Mouse (Mus musculus) skeletal muscle tissue, adult 2 months (tissue): Measurements from ENCODE around the gene P4ha2.

Experiments
- DNase-seq: peaks from one replicate; pipeline ENCODE4 v3.0.0-alpha.2; 2012; ENCODE audit warnings: low read depth, low spot score

P4ha2 gene

DNA sequence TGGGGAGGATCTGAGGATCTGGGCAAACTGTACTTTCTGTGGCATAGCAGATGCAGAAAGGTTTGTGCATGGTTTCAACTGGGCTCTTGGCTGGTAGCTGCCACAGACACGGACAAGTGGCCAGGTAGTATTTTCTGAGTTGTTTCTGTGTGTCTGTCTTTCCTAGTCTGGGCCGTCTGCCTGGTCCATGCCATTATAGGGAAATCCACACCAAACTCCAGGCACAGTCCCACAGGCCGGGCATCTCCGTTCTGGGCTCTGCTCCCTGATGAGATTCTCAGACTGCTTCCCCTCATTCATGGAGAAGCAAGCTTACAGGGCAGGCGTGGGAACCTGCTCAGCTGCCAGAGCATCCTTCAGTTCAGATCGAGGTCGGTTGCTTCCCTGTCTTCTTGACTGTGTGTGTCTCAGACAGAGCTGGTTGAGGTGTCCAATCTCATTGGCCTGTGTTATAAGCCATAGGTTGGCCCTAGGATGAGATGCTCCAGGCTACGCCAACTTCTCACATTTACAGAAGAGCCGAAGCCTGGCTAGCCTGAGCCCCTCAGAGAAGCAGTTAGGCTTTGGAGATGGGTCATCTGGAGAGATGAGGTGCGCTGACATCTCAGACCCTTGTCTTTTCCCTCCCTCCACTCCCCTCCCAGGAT is at the start of gene P4ha2:
Gene P4ha2, plus strand, starts transcription at position 51 of the 647 bp plus-strand sequence.
- DNase-seq, result no peak

DNA sequence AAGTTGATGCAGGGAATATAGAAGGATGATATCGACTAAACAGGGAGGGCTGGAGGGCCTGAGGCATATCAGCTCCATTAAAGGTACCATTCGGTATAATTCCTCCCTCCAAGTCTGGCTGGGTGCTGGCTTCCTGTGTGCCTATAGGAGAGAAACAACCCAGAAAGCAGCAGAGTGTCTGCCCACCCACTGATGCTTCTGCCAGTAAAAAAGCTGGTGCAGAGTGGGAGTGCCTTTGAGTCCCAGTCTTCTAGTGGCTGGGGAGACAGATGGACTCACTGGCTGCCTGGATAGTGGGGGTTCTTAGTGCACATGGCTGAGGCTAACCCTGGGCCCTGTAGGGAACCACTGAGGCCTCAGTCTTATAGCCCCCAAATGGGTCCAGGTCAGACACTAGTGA is 49.7 kb upstream of the P4ha2 start:
- no peak for DNase-seq

DNA sequence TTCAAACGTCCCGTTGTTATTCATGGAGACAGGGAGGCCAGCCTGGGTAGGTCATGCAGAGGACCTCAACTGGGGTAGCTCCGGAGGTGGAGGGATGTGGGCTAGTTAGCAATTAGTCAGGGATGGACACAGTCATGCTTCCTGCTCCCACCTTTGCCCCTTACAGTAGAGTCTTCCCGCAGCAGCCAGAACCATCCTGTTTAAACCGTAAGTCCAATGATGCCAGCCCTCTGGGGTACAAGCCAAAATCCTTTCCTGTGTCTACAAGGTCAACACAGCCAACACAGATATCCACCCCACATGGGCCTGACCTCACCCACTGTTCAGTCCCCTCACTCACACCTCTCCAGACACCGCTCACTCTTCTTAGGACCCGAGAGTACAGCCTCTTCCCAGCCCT is 48.7 kb upstream of the P4ha2 start:
- DNase-seq, result no peak

DNA sequence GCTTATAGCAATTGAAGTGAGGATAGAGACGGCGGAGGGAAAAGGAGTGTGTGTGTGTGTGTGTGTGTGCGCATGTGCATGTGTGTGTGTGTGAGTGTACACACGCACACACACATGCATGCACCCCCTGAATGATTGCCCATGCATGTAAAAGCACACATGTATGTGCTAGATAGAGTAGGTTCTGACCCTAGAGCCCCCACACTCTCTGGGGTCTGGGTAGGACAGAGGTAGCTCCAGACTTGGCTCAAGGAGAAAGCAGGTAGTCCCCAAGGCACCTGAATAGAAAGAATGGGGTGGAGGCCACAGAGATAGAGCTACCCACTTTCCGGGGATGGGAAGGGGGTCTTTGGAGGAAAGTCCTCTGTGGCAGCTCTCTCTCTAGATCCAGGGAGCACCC is 47.8 kb upstream of the P4ha2 start:
- DNase-seq, result no peak

DNA sequence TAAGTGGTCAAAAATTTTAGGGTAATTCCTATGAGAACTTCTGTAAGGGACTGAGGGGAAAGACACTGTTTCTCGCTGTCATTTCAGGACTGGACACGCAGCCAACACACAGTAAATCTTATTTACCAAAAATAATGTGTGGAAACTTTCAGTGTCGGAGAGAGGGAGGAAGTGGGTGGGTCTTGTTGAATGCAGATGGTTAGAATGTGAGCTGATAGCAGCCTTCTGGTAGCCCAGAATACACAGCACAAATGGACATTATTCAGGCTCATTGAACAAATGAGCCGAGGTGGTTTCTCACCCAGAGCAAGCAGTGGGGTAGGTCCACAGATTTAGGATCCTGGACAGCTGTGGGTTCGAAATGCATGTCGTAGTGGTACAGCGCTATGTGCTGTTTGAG is 46.8 kb upstream of the P4ha2 start:
- DNase-seq, result no peak

DNA sequence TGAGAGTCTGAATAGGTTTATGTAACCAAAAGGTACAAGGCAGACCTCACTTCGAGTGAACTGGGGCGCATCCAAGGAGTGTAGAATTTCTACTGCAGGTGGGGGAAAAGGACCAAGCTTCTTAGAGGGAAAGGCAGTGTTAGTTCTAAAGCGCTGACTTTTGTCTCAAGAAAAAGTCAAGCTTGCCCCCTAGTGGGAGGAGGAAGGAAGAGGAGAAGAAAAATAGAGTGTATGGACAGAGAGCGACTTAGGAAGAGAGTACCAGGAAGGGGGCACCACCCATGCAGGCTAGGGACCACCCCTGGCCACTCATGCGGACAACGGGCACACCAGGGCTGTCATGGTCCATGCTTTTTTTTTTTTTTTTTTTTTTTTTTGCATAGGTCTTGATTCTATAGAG is 45.6 kb upstream of the P4ha2 start:
- DNase-seq, result no peak

DNA sequence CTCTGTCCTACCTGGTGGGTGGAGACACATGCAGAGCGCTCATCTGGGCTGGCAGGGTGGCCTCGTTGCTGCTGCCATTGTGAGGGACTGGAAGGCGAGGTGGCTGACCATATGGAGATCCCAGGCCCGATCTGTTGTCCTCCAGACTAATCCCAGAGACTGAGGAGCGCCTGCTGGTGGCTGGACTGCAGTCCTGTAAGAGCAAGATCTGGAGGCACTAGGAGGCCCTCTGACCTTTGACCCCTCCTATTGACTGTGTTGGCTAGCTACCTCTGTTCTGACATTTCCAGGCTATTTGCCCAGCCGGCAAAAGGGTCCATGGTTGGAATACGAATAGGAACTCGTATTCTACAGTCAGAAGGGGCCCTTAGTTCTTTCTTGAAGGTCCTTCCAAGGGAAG is 43.8 kb upstream of the P4ha2 start:
- no peak for DNase-seq

DNA sequence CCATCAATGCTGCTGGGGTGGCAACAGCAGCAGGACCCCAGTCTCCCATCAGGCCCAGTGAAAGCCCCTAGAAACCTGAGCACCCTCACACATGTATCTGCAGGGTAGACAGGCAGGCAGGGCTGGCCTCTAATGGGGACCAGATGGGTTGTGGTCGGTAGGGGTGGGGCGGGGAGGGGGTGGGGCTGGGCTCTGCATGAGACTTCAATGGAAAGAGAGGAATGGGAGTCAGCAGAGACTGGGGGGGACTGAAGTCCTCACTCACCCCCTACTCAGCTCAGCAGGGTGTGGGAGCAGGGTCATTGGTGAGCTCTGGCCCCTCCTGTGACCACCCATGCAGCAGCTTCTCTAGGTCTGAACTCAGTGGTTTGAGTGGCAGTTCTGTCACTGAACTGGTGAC is 42.5 kb upstream of the P4ha2 start:
- no peak for DNase-seq

DNA sequence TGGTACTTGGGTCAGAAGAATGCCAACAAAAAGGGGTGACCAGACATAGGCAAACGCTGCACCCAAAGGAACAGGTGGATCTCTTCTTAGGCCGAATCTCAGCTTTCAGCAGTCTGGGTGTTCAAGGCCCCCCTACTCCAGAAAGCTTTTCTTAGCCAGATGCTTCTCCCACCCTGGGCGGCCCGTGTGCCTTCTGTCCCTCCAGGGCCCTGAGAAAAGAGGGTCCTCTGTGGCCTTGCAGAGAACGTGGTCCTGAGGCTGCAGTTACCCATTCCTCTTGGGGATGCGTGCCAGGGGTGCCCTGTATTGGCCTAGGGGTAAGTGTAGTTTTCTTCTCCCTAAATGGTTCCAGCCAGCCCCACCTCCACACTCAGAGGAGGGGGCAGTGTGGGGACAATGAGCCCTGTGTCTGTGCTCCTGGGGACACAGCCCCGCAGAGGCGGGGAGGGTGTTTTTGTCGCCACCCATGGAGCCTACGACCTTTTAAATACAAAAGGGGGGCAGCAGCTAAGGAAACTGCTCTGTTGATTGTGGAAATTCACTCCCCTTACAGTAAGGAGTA is 41.8 kb upstream of the P4ha2 start:
- no peak for DNase-seq

DNA sequence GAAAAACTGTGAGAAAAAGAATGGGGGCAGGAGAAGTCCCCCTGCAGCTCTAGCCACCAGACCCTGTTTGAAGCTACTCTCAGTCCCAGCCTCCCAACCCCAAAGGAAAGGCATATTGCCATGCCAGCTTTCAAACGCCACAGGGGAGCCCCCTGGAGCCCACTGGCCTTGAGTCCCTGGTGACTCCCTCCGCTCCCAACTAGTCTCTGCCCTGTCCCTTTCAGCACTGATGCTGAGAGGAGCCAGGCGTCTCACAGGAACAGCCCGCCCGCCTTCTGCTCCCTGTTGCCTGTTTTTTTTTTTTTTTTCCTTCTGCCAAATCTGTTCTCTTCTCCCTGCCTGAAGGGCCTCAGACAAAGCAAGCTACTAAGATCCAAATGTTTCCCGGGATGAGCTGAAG is 41.3 kb upstream of the P4ha2 start:
- no peak for DNase-seq

DNA sequence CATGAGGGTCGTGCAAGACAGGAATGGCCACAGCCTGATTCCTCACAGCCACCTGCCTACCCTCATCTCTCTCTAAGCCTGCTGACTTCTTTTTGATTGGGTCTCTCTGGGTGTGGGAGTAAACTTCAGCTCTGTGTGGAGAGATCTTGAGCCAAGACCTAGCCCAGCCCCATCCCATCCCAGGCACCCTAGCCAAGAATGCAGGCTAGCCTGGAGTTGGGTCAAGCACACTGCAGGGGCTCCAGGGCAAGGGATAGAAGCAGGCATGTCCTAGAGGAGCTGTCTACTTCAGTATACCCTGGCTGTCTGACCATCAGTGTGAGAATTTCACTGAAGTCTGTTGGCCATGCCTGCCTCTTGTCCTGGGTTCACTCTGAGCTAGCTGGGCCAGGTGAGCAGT is 40.4 kb upstream of the P4ha2 start:
- DNase-seq, result no peak

DNA sequence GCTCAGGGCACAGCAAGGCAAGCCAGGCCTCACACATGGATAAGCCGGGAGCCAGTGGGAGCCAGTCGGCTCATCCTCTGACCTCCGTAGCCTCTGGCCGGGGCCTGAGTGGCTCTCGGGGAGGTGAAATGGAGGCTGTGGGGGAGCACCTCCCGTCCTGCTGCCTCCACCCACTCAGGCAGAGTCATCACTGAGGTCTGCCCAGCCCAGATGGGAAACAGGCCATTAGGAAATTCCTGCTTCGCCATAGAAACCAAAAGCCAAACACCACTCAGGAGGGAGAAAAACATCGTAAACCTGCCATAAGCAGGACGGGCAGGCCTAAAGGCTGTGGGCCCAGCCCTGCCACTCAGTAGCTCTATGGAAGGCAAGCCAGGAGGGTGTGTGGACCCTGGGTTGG is 39.6 kb upstream of the P4ha2 start:
- DNase-seq, result peak; percentile 73

DNA sequence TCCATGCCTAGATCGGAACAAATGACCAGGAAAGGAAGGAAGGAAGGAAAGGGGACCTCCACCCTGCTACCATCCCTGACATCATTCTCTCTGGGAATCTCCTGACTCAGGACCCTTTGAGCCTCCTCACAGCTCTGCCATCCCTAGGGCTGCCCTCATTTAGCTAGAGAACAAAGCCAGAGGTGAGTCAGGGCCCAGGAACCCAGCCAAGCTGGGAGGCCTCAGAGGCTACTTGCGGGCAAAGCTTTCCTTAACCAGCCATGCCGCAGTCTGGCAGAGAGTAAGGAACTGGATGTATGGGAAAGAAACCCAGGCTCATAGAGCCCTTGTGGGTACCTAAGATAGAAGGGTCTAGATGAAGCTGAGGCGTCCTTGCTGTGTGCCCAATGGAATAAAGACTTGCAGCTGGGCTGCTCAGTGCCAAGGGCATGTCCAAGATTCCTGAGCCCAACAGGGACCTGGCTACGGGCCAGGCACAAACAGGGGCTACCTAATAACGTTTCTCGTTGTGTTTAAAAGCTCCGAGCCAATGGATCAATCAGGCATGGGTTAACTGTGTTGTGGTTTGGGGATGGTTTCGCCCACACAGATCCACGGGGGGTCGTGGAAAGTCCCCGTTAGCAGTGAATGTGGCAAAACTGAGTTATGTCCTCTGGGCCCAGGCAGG is 37.7 kb upstream of the P4ha2 start:
- no peak for DNase-seq

DNA sequence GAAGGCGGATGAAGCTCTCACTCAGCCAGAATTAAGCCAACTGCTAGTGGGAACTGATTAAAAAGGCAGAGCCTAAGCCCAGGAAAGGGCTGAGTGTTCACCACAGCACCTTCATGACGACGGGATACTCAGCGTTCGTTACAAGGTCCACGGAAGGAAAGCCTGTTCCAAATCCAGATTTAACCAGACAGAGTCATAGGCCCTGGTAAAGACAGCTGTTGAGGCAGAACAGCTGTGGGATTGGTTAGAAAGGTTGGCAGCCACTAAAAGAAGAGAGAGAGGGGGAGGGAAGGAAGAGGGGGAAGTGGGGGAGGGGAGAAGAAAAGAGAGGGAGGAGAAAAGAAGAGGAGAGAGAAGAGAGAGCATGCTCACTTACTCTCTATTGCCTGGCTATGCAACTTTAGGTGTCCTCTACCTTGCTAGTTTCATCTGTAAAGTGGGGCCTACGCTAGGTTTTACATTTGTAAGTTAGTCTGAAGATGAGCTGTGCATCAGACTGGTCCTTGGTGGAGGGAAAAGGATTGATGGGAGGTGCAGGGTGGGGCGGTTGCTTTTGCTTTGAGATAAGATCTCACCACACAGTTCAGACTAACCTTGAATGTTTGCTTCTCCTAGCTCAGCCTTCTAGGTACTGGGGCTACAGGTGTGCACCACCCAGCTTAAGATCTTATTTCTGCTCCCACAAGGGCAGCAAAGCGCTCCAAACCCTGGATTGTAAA is 37.0 kb upstream of the P4ha2 start:
- no peak for DNase-seq

DNA sequence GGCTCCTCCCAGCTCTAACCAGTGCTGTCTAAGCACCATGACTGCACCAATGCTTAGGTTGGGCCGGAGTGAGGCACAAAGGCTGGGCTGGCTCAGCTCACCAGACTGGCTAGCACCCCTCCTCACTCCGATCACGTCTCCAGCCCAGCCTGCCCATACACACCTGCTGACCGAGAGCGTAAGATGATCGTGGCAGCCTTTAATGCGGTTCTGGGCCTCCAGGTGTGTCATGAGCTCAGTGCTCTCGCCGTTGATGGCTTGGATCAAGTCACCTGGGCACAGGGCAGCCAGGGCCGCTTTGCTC is 36.5 kb upstream of the P4ha2 start:
- no peak for DNase-seq

DNA sequence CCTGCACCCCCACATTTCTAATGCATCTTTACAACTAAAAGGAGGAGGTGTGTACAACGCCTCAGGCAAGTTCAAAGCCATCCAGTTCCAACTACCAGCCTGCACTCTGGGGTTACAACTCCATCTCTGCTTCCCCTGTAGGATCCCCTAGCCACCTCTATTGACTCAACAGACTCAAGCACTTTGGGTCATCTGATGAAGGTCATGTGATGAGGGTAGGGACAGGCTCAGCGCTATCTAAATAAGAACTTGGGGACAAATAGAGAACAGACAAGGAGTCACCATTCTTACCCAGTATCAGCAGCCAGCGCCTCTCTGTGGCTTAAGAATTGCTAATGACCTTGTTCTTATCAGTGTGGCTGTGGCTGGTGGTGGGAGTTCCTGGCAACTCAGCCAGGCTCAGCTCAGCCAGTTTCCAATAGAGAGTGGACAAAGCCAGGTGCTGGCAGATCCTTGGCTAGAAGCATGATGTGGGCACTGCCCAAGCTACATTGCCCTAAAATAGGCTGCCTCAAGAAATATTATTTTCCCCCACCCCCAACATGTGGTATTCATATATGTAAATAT is 35.4 kb upstream of the P4ha2 start:
- no peak for DNase-seq

DNA sequence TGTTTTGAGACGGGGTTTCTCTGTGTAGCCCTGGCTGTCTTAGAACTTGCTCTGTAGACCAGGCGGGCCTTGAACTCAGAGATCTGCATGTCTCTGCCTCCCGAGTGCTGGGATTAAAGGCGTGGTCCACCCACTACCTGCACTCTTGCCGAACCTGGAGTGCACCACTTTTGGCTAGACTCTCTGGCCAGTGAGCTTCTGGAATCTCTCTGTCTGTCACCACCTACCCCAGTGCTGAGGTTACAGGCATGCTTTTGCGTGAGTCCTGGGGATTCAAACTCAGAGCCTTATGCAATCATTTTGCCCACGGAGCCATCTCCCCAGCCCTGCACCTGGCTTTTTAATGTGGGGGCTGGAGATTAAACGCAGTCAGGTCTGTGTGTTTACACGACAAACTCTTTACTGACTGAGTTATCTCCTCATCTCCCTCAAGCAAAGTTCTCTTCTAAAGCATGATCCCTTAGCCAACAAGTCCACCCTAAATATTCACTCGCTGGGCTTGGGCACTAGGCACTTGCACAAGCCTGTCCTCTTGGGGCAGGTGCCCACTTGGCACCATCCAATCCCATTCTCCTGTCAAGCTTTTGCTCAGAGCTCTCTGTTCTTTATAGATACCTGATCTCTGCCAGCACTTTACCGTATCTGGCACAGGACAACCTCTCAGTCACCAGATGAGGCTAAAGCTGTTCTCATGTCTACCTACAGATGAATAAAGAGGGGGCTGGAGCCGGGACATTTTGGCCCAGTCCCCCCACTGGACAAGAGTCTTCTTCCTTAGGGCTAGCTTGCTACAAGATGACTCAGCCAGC is 34.6 kb upstream of the P4ha2 start:
- DNase-seq, result no peak

DNA sequence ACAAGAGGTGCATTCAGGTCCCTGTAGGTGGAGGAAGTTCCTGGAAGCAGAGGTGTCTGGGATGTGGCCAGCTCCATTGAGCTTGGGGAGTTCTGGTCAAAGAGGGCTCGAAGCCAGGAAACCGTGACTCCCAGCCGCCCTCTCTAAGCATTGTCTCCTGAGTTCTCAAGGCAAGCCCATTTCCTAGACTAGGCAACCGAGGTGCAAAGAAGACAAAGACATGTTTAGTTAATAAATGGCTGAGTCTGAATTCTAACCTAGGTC is 34.0 kb upstream of the P4ha2 start:
- no peak for DNase-seq

DNA sequence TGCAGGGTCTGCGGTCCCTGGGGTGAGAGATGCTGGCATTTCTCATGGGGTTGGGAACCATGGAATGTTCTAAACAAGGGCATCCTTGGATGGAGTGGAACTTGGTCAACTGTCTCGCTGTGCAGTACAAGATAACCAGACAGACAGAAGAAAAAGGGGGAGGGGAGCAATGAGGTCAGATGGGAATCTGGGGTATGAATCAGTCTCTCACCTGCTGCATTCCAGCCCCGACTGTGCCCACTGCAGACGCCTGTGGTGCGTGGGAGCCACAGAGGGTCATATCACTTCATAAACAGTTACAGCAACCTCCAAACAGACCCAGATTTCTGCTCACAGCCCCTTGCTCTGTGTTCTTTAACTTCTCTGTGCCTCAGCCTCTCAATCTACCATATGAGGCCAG is 33.5 kb upstream of the P4ha2 start:
- no peak for DNase-seq

DNA sequence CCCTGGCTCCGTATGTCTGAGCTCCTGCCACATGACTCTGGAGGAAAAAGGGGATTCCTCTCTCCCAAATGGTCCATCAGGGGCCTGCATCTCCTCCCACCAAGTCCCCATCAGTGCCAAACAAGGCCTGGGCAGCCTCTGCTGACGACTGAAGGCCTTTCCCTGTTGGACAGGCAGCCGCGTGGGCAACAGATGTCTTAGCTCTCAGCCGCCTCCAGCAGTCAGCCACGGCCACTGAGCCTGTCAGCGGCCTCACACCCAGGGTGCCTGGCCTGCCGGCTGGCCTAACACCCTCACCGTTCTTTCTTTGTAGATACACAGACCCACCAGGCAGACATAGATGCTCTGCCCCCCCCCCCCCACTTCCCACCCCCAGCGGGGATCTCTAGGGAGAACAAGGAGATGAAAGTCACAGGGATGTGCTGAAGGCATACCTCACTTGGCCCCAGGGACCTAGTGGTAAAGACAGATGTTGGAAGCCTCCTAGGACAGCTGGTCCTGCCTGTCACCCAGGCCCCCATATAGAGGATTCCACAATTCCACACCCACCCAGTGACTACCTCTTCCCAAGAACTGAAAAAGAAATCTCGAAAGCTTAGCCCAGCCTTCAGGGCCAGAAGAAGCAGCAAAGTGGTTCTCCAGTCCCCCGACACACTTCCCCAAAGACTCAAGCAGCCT is 32.4 kb upstream of the P4ha2 start:
- no peak for DNase-seq

DNA sequence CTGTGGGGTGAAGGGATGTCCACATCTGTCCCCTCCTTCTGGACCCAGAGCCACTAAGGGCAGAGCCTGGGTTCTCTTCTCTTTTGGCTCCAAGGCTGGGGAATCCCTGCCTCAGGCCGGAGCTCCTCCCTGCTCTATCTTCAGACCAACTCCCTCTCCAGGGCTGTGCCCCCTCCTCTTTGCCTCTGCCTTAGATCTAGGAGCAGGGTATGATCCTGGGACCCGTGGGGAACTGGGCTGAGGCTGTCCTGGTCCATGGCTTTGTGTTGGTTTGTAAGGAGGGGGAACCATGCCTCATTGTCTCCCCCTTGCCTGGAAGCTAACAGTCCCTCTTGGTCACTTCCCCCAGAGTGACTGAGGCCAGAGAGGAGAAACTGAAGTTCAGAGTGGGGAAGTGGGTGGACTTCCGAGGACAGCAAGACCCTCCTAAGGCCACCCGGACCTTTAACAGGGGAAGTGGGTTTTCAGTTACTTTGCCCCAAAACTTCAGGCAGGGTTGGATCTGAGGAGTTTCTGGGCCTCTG is 31.8 kb upstream of the P4ha2 start:
- DNase-seq, result no peak
